Mouse (Mus musculus) stomach, postnatal 0 days (tissue): ENCODE measurements around the gene Bcl2l14.

Experiments used
- CTCF ChIP-seq: IDR thresholded peaks from 2 replicates; pipeline ENCODE4 v1.5.1; 2016; ENCODE audit warnings: antibody characterized with exemption, low read depth, mild to moderate bottlenecking, moderate library complexity
- EP300 ChIP-seq: optimal IDR thresholded peaks from 2 replicates; pipeline ENCODE3; 2016; ENCODE audit warnings: antibody characterized with exemption

DNA sequence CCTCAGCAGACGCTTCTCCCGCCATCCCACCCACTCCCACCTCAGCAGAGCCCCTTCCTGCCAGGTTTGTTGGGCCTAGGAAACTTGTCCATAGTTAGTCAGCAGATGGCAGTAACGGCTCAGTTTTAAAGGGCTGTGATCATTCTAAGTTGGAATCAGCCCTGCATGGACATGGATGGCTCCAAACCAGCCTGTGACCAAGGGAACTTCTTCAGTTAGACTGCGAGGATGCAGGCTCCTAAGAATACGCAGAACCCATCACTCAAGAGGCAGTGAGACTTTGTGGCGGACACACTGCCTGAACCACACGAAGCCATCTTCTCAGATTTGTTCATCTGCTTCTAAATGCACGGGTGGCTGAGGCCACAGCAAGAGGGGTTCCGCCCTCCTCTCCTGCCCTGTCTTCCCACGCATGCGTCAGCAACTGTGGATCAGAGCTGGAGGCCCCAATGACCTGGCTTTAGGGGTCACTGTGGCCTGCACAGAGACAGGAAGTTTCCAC is 29.1 kb downstream of the Bcl2l14 start:
- TF ChIP-seq CTCF (peak; percentile 87), EP300 (no peak)
